Mouse (Mus musculus): ENCODE measurements at regions not wholly inside any gene's neighbourhood (a gene's known extent, or its start where the extent isn't known, plus 50 kb on each side); places are given as distances from the start of the nearest gene placed in this dataset.

DNA sequence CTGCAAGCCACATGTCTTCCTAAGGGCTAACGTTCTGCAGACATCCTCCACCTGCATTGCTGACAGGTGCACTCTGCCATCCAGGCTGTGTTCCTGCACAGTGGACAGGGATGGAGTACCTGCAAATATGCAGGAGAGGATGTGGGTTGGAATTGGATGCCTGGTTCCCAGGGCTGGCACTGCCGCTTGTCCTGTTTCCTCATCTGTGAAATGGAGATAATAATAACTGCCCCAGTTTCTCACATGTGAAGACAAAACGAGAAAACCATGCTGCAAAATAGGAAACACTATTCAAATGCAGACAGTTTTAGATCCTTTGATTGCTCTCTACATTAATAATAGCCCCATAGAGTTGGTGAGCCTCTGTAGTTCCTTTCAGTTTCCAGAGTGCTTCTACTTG lies 229.4 kb upstream of the Hs3st4 start:
- Histone ChIP-seq H3K4me2 (no peak overlapping the region), H3K4me1 (ENCODE audit: control insufficient read depth, insufficient read depth, low read length) (no peaks in the 10 kb centered on the region), H3K9ac (ENCODE audit: low read depth, low read length) (no peak overlapping the region), H3K27ac (ENCODE audit: low read depth, low read length) (no peak overlapping the region), H3K36me3 (ENCODE audit: control insufficient read depth, insufficient read depth, low read length) (no peaks in the 10 kb centered on the region), H3K9me3 (replicated peaks; ENCODE audit: control insufficient read depth, low read length) (no peaks in the 10 kb centered on the region), H3K27me3 (ENCODE audit: control insufficient read depth, insufficient read depth, low read length) (no peaks in the 10 kb centered on the region), H3K4me3 (ENCODE audit: low read depth, low read length) (no peak overlapping the region)
- no peak for ATAC-seq (replicated peaks; ENCODE audit: insufficient number of reproducible peaks, low FRiP score, low TSS enrichment)
- 79% methylated on average over 3 of the region's 3 CpGs for WGBS (ENCODE audit: insufficient replicate concordance)

DNA sequence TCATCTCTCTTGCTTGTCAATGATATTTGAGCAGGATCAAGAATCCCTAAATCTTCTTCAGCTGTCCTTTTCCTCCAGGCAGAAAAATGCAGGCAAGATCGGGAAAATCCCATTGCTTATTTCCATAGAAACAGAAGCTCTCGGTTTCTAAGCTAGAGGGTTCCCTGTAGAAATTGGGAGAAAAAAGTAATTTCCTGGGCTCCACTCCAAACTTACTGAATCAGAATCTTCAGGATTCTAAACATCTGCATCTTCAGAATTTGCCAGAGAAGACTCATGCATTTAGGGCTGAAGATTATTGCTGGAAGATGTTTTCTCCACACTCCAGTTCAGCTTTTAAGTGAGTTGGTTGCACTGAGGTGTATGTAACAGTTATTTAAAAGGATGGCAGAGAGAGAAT lies 187.6 kb upstream of the Hs3st4 start:
- Histone ChIP-seq H3K9me3 (replicated peaks; ENCODE audit: control insufficient read depth, low read length) (no peaks in the 10 kb centered on the region), H3K9ac (ENCODE audit: low read depth, low read length) (no peak overlapping the region), H3K27ac (ENCODE audit: low read depth, low read length) (no peak overlapping the region), H3K27me3 (ENCODE audit: control insufficient read depth, insufficient read depth, low read length) (no peaks in the 10 kb centered on the region), H3K36me3 (ENCODE audit: control insufficient read depth, insufficient read depth, low read length) (no peaks in the 10 kb centered on the region), H3K4me3 (ENCODE audit: low read depth, low read length) (no peak overlapping the region), H3K4me2 (no peak overlapping the region), H3K4me1 (ENCODE audit: control insufficient read depth, insufficient read depth, low read length) (no peaks in the 10 kb centered on the region)
- no peak for ATAC-seq (replicated peaks; ENCODE audit: insufficient number of reproducible peaks, low FRiP score, low TSS enrichment)
- WGBS (ENCODE audit: insufficient replicate concordance) = 83% methylated on average over 2 of the region's 2 CpGs

DNA sequence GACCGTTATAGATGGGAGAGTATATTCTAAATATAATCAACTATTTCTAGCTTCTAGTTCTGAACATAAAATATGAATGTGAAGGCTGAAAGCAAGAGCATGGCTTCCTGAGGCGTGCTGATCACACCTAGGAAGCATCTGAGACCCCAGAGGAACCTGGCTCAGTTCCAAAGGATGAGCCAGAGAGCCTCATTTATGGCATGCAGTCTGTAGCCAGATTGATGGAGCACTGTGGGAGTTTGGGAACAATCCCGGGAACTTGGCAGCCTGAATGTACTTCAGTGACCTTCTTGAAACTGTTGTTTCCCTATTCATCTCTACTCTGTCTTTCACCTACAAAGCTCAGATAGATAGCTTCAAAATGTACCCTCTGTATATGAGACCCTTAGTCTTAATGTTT lies 186.6 kb upstream of the Hs3st4 start:
- H3K36me3 ChIP-seq (ENCODE audit: control insufficient read depth, insufficient read depth, low read length) = no peaks in the 10 kb centered on the region

DNA sequence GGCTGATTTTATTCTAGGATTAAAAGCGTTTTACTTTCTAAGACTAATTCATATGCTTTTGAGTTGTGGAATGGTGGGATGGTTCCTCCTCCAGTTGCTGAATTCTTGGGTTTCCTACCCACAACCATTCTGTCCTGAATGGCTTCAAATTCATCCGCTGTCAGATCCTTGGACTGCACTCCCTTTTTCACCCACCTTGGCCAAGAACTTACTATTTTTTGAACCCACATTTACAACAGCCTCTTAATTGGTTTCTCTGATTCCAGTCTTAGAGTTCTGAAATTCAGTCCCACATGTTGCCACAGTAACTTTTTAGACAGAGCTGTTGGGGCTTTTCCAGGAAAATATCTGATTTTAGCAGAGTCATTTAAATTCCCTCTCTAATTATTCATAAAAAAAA lies 177.0 kb upstream of the Hs3st4 start:
- 82% methylated on average over 2 of the region's 2 CpGs for WGBS (ENCODE audit: insufficient replicate concordance)
- H3K9me3 ChIP-seq (replicated peaks; ENCODE audit: control insufficient read depth, low read length) = no peaks in the 10 kb centered on the region
- no peaks in the 10 kb centered on the region for H3K27me3 ChIP-seq (ENCODE audit: control insufficient read depth, insufficient read depth, low read length)
- H3K4me2 ChIP-seq = no peak overlapping the region
- H3K27ac ChIP-seq (ENCODE audit: low read depth, low read length) = no peak overlapping the region
- H3K4me3 ChIP-seq (ENCODE audit: low read depth, low read length) = no peak overlapping the region
- ATAC-seq (replicated peaks; ENCODE audit: insufficient number of reproducible peaks, low FRiP score, low TSS enrichment) = no peak
- no peaks in the 10 kb centered on the region for H3K4me1 ChIP-seq (ENCODE audit: control insufficient read depth, insufficient read depth, low read length)
- no peak overlapping the region for H3K9ac ChIP-seq (ENCODE audit: low read depth, low read length)
- H3K36me3 ChIP-seq (ENCODE audit: control insufficient read depth, insufficient read depth, low read length) = no peaks in the 10 kb centered on the region

More for the DNA sequence above, 186.6 kb upstream of the Hs3st4 start:
- H3K4me3 ChIP-seq (ENCODE audit: low read depth, low read length) = no peak overlapping the region
- no peaks in the 10 kb centered on the region for H3K4me1 ChIP-seq (ENCODE audit: control insufficient read depth, insufficient read depth, low read length)
- no peaks in the 10 kb centered on the region for H3K27me3 ChIP-seq (ENCODE audit: control insufficient read depth, insufficient read depth, low read length)
- no peak for ATAC-seq (replicated peaks; ENCODE audit: insufficient number of reproducible peaks, low FRiP score, low TSS enrichment)
- no peak overlapping the region for H3K4me2 ChIP-seq
- no peak overlapping the region for H3K9ac ChIP-seq (ENCODE audit: low read depth, low read length)
- 72% methylated on average over 3 of the region's 3 CpGs for WGBS (ENCODE audit: insufficient replicate concordance)
- no peaks in the 10 kb centered on the region for H3K9me3 ChIP-seq (replicated peaks; ENCODE audit: control insufficient read depth, low read length)
- no peak overlapping the region for H3K27ac ChIP-seq (ENCODE audit: low read depth, low read length)

DNA sequence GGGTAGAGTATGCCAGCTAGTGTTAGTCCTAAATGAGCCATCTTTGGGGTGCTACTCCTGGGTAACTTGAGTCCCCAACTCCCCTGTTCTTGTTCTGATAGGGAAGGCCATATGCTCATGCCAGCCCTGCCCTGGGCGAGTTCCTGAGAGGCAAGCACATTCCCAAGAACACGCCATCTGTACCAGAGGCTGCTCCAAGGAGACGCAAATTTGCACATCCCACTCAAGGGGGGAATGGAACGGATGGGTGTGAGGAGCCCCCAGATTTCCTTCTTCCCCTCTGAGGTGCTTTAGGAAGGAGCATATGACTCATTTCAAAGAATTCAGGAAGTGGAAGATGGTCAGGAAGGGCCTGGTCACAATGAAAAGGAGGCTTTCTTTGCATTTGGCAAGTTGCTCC lies 158.7 kb upstream of the Hs3st4 start:
- no peaks in the 10 kb centered on the region for H3K36me3 ChIP-seq (ENCODE audit: control insufficient read depth, insufficient read depth, low read length)
- no peak overlapping the region for H3K27ac ChIP-seq (ENCODE audit: low read depth, low read length)
- H3K9ac ChIP-seq (ENCODE audit: low read depth, low read length) = no peak overlapping the region
- no peaks in the 10 kb centered on the region for H3K4me1 ChIP-seq (ENCODE audit: control insufficient read depth, insufficient read depth, low read length)
- no peaks in the 10 kb centered on the region for H3K9me3 ChIP-seq (replicated peaks; ENCODE audit: control insufficient read depth, low read length)
- WGBS (ENCODE audit: insufficient replicate concordance) = 68% methylated on average over 4 of the region's 4 CpGs
- no peaks in the 10 kb centered on the region for H3K27me3 ChIP-seq (ENCODE audit: control insufficient read depth, insufficient read depth, low read length)
- no peak overlapping the region for H3K4me2 ChIP-seq
- no peak overlapping the region for H3K4me3 ChIP-seq (ENCODE audit: low read depth, low read length)
- no peak for ATAC-seq (replicated peaks; ENCODE audit: insufficient number of reproducible peaks, low FRiP score, low TSS enrichment)

DNA sequence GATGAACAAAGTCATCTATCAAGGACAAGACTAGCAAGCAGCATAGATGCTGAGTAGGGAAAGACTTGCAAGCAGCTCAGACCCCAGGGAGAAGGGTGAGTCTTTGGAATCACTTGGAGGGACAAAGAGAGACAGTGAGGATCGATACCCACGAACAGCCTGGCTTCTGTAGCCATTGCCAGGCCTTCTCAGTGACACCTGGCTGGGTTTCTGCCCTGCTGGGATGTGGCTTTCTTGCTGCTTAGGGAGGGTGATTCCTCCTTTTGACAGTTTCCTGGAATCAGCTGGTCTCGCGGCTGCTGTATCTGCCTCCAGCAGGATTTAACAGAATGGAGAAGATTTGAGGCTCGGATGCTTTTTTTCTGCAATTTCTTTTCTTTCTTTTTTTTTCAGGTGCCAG lies 156.3 kb upstream of the Hs3st4 start:
- H3K4me1 ChIP-seq (ENCODE audit: control insufficient read depth, insufficient read depth, low read length) = no peaks in the 10 kb centered on the region
- 78% methylated on average over 5 of the region's 5 CpGs for WGBS (ENCODE audit: insufficient replicate concordance)
- ATAC-seq (replicated peaks; ENCODE audit: insufficient number of reproducible peaks, low FRiP score, low TSS enrichment) = no peak
- no peaks in the 10 kb centered on the region for H3K27me3 ChIP-seq (ENCODE audit: control insufficient read depth, insufficient read depth, low read length)
- H3K4me3 ChIP-seq (ENCODE audit: low read depth, low read length) = no peak overlapping the region
- H3K9me3 ChIP-seq (replicated peaks; ENCODE audit: control insufficient read depth, low read length) = no peaks in the 10 kb centered on the region
- no peak overlapping the region for H3K4me2 ChIP-seq
- no peak overlapping the region for H3K27ac ChIP-seq (ENCODE audit: low read depth, low read length)
- H3K9ac ChIP-seq (ENCODE audit: low read depth, low read length) = no peak overlapping the region
- H3K36me3 ChIP-seq (ENCODE audit: control insufficient read depth, insufficient read depth, low read length) = no peaks in the 10 kb centered on the region

DNA sequence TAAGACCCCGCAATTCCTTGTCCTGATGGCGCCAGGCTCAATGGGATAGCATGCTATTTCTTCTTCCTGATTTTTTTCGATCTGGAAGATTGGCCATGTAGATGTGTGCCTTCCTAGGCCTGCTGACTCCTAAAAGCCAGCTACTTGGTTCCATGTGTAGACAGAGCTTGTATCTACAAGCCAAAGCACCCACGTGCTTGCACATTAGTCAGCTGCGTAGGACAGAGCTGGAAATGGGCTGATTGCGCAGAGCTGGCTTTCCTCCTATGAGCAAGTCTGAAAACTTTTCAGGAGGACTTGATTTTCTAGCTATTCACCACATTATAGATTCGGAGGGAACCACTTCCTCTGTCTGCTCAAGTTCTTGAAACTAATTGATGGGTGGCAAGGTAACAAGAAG lies 140.1 kb upstream of the Hs3st4 start:
- ATAC-seq (replicated peaks; ENCODE audit: insufficient number of reproducible peaks, low FRiP score, low TSS enrichment) = no peak
- 85% methylated on average over 7 of the region's 7 CpGs for WGBS (ENCODE audit: insufficient replicate concordance)
- no peaks in the 10 kb centered on the region for H3K27me3 ChIP-seq (ENCODE audit: control insufficient read depth, insufficient read depth, low read length)
- no peak overlapping the region for H3K4me3 ChIP-seq (ENCODE audit: low read depth, low read length)
- H3K9ac ChIP-seq (ENCODE audit: low read depth, low read length) = no peak overlapping the region
- no peak overlapping the region for H3K4me2 ChIP-seq
- no peak overlapping the region for H3K27ac ChIP-seq (ENCODE audit: low read depth, low read length)
- H3K9me3 ChIP-seq (replicated peaks; ENCODE audit: control insufficient read depth, low read length) = no peaks in the 10 kb centered on the region
- no peaks in the 10 kb centered on the region for H3K36me3 ChIP-seq (ENCODE audit: control insufficient read depth, insufficient read depth, low read length)
- no peaks in the 10 kb centered on the region for H3K4me1 ChIP-seq (ENCODE audit: control insufficient read depth, insufficient read depth, low read length)

DNA sequence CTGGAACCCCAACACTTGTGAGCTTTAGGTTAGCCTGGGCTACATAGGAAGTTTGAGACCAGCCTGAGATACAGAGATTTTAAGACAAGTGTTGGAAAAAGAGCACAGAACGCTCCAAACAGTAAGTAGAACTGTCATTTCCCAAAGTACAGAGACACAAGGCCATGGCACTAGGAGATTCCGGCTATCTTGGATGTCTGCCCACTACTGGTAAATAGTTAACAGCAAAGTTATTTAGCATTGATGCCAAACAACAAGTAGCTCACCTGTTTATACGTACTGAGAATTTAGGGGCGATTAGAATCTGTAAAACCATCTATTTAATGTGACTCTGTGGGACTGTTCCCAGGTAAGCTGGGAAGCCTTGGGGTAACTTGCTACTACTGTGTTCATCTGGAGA lies 135.6 kb upstream of the Hs3st4 start:
- ATAC-seq (replicated peaks; ENCODE audit: insufficient number of reproducible peaks, low FRiP score, low TSS enrichment) = no peak
- Histone ChIP-seq H3K27ac (ENCODE audit: low read depth, low read length) (no peak overlapping the region), H3K36me3 (ENCODE audit: control insufficient read depth, insufficient read depth, low read length) (no peaks in the 10 kb centered on the region), H3K9me3 (replicated peaks; ENCODE audit: control insufficient read depth, low read length) (no peaks in the 10 kb centered on the region), H3K4me1 (ENCODE audit: control insufficient read depth, insufficient read depth, low read length) (no peaks in the 10 kb centered on the region), H3K27me3 (ENCODE audit: control insufficient read depth, insufficient read depth, low read length) (no peaks in the 10 kb centered on the region), H3K4me3 (ENCODE audit: low read depth, low read length) (no peak overlapping the region), H3K9ac (ENCODE audit: low read depth, low read length) (no peak overlapping the region), H3K4me2 (no peak overlapping the region)
- WGBS (ENCODE audit: insufficient replicate concordance) = 82% methylated on average over 4 of the region's 4 CpGs

DNA sequence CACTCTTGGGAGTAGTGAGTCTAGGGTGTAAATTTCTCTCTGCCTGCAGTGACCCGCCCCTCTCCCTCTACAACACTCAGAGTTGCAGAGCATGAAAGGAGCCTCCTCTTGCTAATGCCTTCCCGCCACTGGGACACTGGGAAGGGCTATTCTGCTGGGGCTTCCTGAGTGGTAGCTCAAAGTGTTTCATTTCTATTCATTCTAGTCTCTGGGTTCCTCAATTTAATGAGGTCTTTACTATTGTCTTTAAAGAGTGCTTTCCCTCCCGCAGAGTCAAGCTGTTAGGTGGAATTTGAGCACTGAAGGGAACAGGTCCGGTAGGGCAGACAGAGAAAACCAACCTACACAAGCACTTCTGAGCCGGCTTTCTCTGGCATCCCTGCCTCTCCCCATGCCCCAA lies 134.0 kb upstream of the Hs3st4 start:
- Histone ChIP-seq H3K4me2 (no peak overlapping the region), H3K9ac (ENCODE audit: low read depth, low read length) (no peak overlapping the region), H3K4me1 (ENCODE audit: control insufficient read depth, insufficient read depth, low read length) (no peaks in the 10 kb centered on the region), H3K27me3 (ENCODE audit: control insufficient read depth, insufficient read depth, low read length) (no peaks in the 10 kb centered on the region), H3K36me3 (ENCODE audit: control insufficient read depth, insufficient read depth, low read length) (no peaks in the 10 kb centered on the region), H3K4me3 (ENCODE audit: low read depth, low read length) (no peak overlapping the region), H3K27ac (ENCODE audit: low read depth, low read length) (no peak overlapping the region), H3K9me3 (replicated peaks; ENCODE audit: control insufficient read depth, low read length) (no peaks in the 10 kb centered on the region)
- ATAC-seq (replicated peaks; ENCODE audit: insufficient number of reproducible peaks, low FRiP score, low TSS enrichment) = no peak
- 56% methylated on average over 5 of the region's 5 CpGs for WGBS (ENCODE audit: insufficient replicate concordance)
